Mouse (Mus musculus) MEL-GATA-1-ER (cell line): ENCODE measurements around the gene Vwf.

Experiments used
- DNase-seq: peaks from one replicate; pipeline ENCODE4 v3.0.0-alpha.2; 2012; ENCODE audit warnings: low read depth; ENCODE audit errors: extremely low read depth

The Vwf gene

GRCm38 (mm10) chr6:125729986-125730535 is 183.5 kb downstream of the Vwf start:
- no peak for DNase-seq
